Mouse (Mus musculus) bone marrow macrophage, adult 2 months (primary cell): ENCODE data around the gene Ankrd10. TPM values are rescaled to one million over a fixed set of nuclear protein-coding genes. Genes with fewer than 3 reads are reported as not detected.
"Not testable (repeated sequence)": the region's sequence is repeated elsewhere in the genome, so short reads cannot be mapped to it uniquely, and the experiment has no call there.

ENCODE experiments used
- H3K27ac ChIP-seq: 2 replicates; pipeline ENCODE4 v1.5.1; 2012; ENCODE audit warnings: low read depth, low read length; ENCODE audit not compliant: insufficient read depth
- H3K4me1 ChIP-seq: 2 replicates; pipeline ENCODE4 v1.6.1; 2012; ENCODE audit warnings: low read length; ENCODE audit not compliant: control insufficient read depth, insufficient read depth
- H3K4me3 ChIP-seq: 2 replicates; pipeline ENCODE4 v1.5.1; 2012; ENCODE audit warnings: mild to moderate bottlenecking, low read length, moderate library complexity; ENCODE audit not compliant: insufficient read depth
- CTCF ChIP-seq: IDR thresholded peaks from 2 replicates; pipeline ENCODE4 v1.5.1; 2012; ENCODE audit warnings: low read depth, mild to moderate bottlenecking, low read length, moderate library complexity
- POLR2A ChIP-seq: IDR thresholded peaks from 2 replicates; pipeline ENCODE4 v1.6.1; 2012; ENCODE audit warnings: mild to moderate bottlenecking, low read depth, low read length, borderline replicate concordance
- polyA plus RNA-seq: library from polyadenylated mRNA; stranded (reverse); fragments of >200 nt; gene quantifications from 2 replicates; pipeline ENCODE4 v1.2.4, GENCODE M21; 2012; ENCODE audit not compliant: missing spikeins, insufficient read depth, insufficient read length

The Ankrd10 gene
- polyA plus RNA-seq, 1 experiment: 23.0 TPM

DNA sequence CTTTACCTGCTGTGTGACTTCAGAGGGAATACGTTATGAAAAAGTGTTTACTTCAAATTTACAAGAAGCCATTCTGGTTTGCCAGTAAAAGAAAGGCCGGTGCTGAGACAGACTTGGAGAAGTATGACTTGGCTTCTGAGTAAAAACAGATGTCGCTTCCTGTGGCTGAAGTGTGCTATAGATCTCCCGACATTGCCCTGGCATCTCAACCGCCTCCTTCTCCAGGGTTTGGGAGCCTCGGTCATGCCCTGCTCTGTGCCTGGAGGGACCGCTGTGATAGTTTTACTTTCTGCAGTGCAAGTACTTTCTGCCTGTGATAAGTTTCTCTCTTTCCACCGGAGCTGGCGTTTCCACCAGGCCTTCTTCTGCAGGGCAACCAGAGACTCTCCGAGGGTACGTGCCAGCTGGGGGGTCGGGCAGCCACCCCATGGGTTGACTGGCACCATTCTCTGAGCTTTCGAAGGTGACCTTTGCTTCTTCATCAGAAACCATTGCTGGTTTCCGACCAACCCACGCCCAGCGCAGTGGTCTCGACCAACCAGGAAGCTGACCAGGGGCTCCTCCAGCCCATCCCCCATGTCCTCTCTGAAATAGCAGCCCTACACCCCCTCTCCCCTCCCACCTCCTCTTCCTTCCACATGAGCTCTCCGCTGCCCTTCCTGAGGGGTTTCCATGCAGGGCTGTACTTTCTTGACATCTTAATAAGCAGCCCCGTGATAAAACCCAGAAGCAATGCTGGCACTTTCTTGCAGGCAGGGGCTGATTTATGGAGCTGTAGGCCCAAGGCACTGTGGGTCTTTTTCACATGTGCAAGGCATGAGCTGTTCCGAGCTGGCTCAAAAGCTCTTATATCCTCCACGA lies 49.8 kb downstream of the Ankrd10 start:
- no peak overlapping the region for H3K27ac ChIP-seq
- TF ChIP-seq POLR2A (no peak), CTCF (no peak)

DNA sequence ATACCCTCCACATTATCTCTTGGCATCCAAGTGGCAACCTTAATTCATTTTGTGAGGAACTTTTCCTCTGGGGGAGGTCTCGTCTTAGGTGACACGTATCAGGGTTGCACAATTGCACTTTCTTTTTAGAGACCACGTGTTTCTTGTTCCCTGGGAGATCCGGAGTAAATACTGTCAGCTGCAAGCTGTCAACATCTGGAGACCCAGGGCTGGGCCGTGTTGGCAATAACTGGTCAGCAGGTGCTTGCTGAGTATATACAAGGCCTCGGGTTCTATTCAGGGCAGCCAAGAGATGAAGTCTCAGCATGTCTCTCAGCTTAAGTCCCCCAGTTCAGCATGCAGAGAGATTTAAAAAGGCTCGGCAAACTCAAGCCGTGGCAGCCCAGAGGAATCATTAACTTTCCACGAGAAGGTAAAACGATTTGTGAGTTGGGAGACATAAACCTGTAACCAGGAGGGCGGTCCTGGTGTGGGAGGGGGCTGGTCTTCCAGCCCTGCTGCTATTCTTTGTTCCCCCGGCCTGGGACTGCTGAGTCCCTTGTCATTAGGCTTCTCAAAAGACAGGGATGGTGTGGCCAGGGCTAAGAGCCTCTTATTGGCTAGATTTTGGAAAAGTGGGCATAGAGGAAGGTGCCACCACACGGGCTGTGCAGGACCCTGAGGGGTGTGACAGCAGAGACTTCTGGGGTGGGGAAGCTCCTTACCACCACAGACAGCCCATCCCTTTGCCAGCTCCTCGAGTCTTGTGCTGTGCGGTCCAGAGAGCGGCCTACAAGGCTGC lies 59.8 kb downstream of the Ankrd10 start:
- TF ChIP-seq POLR2A (no peak), CTCF (no peak)
- Histone ChIP-seq H3K4me1 (peaks cover 15% of the 10 kb centered on the region), H3K27ac (no peak overlapping the region), H3K4me3 (no peak overlapping the region)

More for the DNA sequence above, 49.8 kb downstream of the Ankrd10 start:
- Histone ChIP-seq H3K4me3 (no peak overlapping the region), H3K4me1 (no peaks in the 10 kb centered on the region)

DNA sequence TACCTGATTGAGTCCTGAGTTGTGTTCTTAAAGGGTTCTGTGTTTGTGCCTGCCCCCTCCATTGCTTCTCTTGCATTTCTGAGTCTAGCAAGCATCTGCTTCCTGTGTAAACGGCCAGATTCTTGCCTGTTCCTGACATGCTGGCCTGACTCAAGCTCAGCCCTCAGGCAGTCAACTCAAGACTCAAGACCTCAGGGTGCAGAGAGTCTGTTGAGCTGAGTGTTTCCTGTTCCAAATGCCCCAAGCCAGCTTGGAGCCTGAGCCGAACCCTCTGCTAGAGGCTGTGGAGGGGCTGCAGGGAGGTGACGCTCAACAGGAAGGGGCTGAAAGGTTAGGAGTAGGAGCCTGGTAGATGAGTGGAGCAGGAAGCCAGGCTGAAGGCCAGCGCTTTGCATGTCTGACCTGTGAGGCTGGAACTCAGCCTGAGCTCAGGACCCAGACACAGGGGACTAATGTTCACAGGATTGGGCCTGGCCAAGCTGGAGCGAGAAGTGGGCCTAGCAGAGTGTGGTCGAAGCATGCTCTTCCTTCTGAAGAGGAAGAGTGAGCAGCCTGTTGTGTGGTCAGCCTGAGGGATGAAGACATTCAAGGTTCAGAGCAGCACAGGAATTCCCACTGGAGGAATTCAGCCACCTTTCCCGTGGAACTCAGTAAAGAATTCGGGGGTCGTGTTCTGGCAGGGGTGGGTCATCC lies 60.5 kb downstream of the Ankrd10 start:
- peaks cover 15% of the 10 kb centered on the region for H3K4me1 ChIP-seq
- H3K27ac ChIP-seq: no peak overlapping the region
- H3K4me3 ChIP-seq: no peak overlapping the region
- no peak for TF ChIP-seq POLR2A
- TF ChIP-seq CTCF: no peak

DNA sequence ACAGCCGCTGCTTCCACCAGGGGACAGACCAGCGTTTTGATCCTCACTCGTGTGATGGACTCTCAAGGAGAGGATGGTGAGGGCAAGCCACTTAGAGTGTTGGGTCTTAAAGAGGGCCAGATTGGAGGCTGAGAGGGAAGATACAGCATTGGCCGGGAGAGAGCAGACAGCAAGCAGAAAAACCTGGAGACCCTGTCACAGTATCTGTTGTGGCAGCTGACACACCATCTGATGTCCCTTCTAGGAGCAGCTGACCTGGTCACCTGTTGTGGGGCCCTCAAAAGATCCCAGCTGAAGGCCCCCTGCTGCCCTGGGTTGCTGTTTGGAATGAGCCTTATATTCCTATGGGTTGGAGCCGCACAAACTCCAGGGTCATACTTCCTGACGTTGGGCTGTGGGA lies 63.1 kb downstream of the Ankrd10 start:
- TF ChIP-seq CTCF (no peak), POLR2A (no peak)
- no peak overlapping the region for H3K27ac ChIP-seq
- H3K4me3 ChIP-seq: no peak overlapping the region
- peaks cover 15% of the 10 kb centered on the region for H3K4me1 ChIP-seq

DNA sequence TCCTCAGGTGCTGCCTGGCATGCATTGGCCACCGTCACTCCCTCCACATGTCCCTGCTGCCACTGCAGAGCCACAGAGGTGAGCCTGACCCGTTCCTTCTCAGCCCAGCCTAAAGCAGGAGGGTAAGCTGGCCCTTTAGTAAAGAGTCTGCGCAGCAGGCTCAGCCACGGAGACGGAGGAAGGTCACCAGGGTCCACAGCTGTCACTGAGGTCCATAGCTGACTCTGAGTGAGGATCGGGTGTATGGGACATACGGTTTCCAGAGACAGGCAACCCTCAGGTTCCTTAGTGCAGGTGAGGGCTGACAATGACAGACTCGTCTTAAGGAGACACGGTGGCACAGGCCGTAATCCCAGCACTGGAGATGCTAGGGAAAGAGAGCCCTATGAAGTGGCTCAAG lies 63.6 kb downstream of the Ankrd10 start:
- no peak overlapping the region for H3K4me3 ChIP-seq
- no peak overlapping the region for H3K27ac ChIP-seq
- peaks cover 15% of the 10 kb centered on the region for H3K4me1 ChIP-seq
- TF ChIP-seq POLR2A: no peak
- TF ChIP-seq CTCF: no peak

DNA sequence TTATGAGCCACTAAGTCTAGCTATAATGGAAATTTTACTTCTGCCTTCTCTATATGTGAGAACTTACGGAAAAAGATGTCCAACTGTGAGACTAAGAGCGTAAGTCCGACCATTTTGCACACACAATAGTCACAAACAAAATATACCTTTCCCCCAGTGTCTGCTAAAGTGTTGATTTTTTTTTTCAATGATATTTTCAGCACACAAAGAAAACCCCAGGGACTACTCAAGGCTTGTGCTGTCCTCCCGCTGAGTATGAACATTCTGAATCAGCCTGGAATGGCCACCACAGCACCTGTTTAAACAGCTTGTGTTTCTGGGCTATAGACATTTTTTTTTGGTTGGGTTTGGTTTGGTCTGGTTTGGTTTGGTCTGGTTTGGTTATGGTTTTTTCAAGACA lies 64.8 kb downstream of the Ankrd10 start:
- Histone ChIP-seq H3K27ac (no peak overlapping the region), H3K4me3 (no peak overlapping the region), H3K4me1 (peaks cover 9% of the 10 kb centered on the region)
- TF ChIP-seq CTCF (no peak), POLR2A (no peak)

DNA sequence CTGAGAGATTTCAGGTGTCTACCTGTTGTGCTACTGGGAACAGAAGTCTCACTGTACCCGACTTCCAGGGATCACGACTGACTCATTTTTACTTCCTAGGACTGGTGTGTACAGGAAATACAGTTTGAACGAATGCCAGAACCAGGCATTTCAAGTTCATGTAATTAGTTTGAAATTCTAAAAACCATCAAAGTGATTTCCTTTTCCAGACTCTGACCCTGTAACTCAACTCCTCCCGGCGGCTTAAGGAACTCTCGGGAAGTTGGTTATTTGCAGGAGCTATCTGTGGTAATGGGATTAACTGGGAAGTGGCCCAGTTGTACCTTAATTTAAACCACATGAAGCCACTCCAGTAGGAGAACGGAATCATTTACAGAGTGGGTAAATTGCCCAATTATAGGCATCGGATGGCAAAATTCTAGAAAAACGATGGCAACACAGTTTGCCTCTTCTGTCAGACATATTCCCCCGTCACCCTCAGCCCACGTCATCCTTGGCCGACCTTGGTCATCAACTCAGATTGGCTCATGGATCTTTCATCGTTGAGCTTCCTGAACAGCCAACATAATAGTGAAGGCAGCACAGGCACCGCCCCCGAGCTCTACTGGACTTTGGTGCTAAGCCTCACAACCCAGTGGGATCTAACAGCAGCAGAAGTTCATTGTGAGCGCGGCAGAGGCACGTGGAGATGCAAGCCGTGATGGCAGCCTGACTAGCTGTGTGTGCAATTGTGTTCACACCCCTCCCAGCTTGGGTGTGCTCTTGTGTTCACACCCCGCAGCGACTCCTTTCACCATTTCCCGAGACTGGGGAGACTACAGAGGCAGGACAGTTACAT lies 66.1 kb downstream of the Ankrd10 start:
- no peak for TF ChIP-seq CTCF
- TF ChIP-seq POLR2A: no peak
- Histone ChIP-seq H3K4me3 (no peak overlapping the region), H3K27ac (no peak overlapping the region), H3K4me1 (peaks cover under 1% of the 10 kb centered on the region; the same call in 1 of the 2 replicates)

DNA sequence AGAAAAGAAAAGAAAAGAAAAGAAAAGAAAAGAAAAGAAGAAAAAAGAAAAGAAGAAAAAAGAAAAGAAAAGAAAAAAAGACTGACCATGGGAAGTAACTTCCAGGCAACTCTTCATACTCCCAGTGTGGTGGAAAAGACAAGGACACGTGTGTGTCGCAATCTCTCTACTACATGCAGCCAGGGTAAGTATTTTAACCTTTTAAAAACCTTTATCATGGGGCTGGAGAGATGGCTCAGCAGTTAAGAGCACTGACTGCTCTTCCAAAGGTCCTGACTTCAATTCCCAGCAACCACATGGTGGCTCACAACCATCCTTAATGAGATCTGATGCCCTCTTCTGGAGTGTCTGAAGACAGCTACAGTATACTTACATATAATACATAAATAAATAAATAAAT lies 67.4 kb downstream of the Ankrd10 start:
- not testable (repeated sequence) for H3K4me1 ChIP-seq, H3K27ac ChIP-seq, H3K4me3 ChIP-seq

DNA sequence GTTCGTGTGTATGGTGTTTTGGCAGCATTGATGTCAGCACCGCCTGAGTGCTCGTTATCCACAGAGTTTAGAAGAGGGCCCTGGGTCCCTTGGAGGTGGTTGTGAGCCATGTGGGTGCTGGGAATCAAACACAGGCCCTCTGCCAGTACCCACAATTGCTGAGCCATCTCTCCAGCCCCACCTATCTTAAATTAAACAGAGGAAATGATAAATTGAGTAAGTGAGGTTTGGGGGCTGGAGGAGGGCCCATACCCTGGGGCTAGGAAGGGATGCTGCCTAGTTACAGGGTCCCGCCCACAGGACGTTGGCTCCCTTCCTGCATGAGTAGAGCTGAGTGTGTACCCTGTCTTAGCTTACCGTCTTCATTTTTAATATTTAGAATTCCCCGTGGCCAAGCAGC lies 70.8 kb downstream of the Ankrd10 start:
- TF ChIP-seq CTCF (no peak), POLR2A (no peak)
- H3K4me1 ChIP-seq: peaks cover 9% of the 10 kb centered on the region; the same call in 1 of the 2 replicates

DNA sequence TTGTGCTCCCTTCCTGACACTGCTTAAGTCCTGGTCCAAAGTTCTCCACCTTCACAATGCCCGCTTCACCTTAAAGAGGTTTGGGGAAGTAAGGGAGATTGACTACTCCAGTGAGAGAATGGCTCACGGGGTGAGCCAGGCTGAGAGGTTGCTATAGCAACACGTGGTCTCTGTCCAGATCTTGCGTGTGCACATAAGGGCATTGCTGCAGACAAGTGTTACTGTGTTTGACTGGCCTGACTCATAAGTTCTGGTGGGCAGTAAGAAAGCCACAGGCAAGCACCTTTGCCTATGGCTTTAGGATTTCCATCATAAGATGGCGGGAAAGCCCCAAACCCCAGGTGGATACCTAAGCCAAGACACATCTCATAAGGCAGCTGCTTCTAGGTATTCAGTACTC lies 71.3 kb downstream of the Ankrd10 start:
- H3K4me3 ChIP-seq: no peak overlapping the region
- peaks cover 12% of the 10 kb centered on the region for H3K4me1 ChIP-seq
- TF ChIP-seq CTCF (no peak), POLR2A (no peak)
- H3K27ac ChIP-seq: no peak overlapping the region

More for the DNA sequence above, 70.8 kb downstream of the Ankrd10 start:
- Histone ChIP-seq H3K27ac (no peak overlapping the region), H3K4me3 (no peak overlapping the region)

Other genes starting within 250 kb of the Ankrd10 start
- gene Rab20, start 157.0 kb downstream of the Ankrd10 start, polyA plus RNA-seq: 12.2 and 12.5 TPM in 2 replicates
- 45.1 and 48.0 TPM in 2 replicates for gene Naxd, start 138.3 kb downstream of the Ankrd10 start, polyA plus RNA-seq
- gene Cars2, start 85.0 kb downstream of the Ankrd10 start, polyA plus RNA-seq: 19.5 and 27.3 TPM in 2 replicates
- 52.6 and 59.4 TPM in 2 replicates for gene Ing1, start 80.2 kb downstream of the Ankrd10 start, polyA plus RNA-seq
- not detected in 2 replicates for gene 1700016D06Rik, start 65.3 kb upstream of the Ankrd10 start, polyA plus RNA-seq
- 53.8 and 59.8 TPM in 2 replicates for gene Arhgef7, start 92.0 kb upstream of the Ankrd10 start, polyA plus RNA-seq
- not detected in 2 replicates for gene Tex29, start 204.7 kb upstream of the Ankrd10 start, polyA plus RNA-seq